Mouse (Mus musculus) limb, embryonic 10.5 days (tissue): Measurements from ENCODE around the gene Dglucy. TPM values are rescaled to one million over a fixed set of nuclear protein-coding genes. Genes with fewer than 3 reads are reported as not detected.

Experiments used
- DNase-seq: peaks from one replicate; pipeline ENCODE4 v3.0.0-alpha.2; 2017; ENCODE audit warnings: low spot score
- H3K27ac ChIP-seq: fragments of 300-500 bp; sonication (generic); 2 replicates; pipeline ENCODE4 v1.5.1; 2016; ENCODE audit warnings: mild to moderate bottlenecking
- H3K27me3 ChIP-seq: fragments of 300-500 bp; sonication (generic); 2 replicates; pipeline ENCODE4 v1.6.1; 2016; ENCODE audit warnings: low read depth, mild to moderate bottlenecking; ENCODE audit not compliant: poor library complexity, severe bottlenecking
- H3K36me3 ChIP-seq: fragments of 300-500 bp; sonication (generic); 2 replicates; pipeline ENCODE4 v1.6.1; 2016; ENCODE audit warnings: mild to moderate bottlenecking, moderate library complexity
- H3K4me1 ChIP-seq: fragments of 300-500 bp; sonication (generic); 2 replicates; pipeline ENCODE4 v1.6.1; 2016
- H3K4me3 ChIP-seq: fragments of 300-500 bp; sonication (generic); 2 replicates; pipeline ENCODE4 v1.5.1; 2016; ENCODE audit warnings: mild to moderate bottlenecking, moderate library complexity
- H3K9me3 ChIP-seq: fragments of 300-500 bp; sonication (generic); replicated peaks from 2 replicates; pipeline ENCODE4 v1.6.1; 2016; ENCODE audit warnings: mild to moderate bottlenecking
- WGBS: fragments of 180-500 bp; shearing (Covaris S2); methylation state at CpG from one replicate; pipeline ENCODE4 v1.1.7; 2016; 5-methylcytosine and 5-hydroxymethylcytosine counted together
- polyA plus RNA-seq: library from polyadenylated mRNA; unstranded; fragments of >200 nt; fragmentation: Nextera tagmentation; extraction: Ambion mirVana; gene quantifications from 2 replicates; pipeline ENCODE4 v1.2.1, GENCODE M21; 2016

Dglucy gene
- polyA plus RNA-seq, 1 experiment from 2014 or later = 0.41 TPM

DNA sequence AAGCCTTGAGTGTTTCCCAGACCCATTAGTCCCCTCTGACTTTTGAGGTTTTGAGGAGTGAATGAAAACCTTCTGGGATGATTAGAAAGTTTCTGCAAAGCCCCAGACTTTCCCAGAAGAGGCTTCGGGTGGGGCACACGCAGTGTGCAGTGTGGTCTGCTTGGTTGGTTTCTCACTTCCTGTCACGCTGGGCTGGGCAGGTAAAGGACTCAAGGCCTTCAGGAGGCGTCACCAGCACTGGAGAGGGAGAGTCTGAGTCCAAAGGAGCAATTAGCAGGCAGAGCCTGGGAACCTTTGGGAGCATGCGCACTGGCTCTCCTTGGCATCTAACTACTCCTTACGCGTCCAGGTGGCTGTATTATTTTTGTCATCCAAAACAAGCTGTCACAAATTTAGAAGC lies 78.9 kb downstream of the Dglucy start:
- no peak for DNase-seq
- H3K36me3 ChIP-seq = no peaks in the 10 kb centered on the region
- WGBS = 77% methylated on average over 7 of the region's 7 CpGs
- H3K27me3 ChIP-seq = no peaks in the 10 kb centered on the region
- no peak overlapping the region for H3K4me3 ChIP-seq
- no peaks in the 10 kb centered on the region for H3K9me3 ChIP-seq
- H3K27ac ChIP-seq = no peak overlapping the region
- H3K4me1 ChIP-seq = peaks cover 3% of the 10 kb centered on the region; the same call in 1 of the 2 replicates

DNA sequence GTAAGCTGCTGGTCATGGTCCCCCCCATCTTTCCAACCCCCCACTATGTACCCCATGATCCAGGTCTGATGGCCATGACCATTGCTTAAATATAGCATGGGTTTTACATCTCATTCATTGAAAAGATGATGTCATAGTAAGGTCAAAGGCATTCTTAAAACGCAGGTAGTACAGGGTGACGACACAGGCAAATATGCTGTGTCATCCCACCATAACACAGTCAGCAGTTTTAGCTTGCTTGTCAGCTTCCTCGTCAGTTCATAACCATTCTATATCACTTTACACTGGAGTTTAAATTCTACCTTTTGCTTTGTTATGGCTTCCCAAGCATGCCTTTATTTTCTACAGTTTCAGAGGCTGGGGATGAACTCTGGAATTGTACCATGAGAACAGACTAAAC lies 83.4 kb downstream of the Dglucy start:
- Histone ChIP-seq H3K27me3 (no peaks in the 10 kb centered on the region), H3K4me1 (peaks cover 3% of the 10 kb centered on the region; the same call in 1 of the 2 replicates), H3K4me3 (no peak overlapping the region), H3K9me3 (no peaks in the 10 kb centered on the region), H3K36me3 (no peaks in the 10 kb centered on the region), H3K27ac (no peak overlapping the region)
- 94% methylated on average over 3 of the region's 3 CpGs for WGBS
- DNase-seq = no peak

DNA sequence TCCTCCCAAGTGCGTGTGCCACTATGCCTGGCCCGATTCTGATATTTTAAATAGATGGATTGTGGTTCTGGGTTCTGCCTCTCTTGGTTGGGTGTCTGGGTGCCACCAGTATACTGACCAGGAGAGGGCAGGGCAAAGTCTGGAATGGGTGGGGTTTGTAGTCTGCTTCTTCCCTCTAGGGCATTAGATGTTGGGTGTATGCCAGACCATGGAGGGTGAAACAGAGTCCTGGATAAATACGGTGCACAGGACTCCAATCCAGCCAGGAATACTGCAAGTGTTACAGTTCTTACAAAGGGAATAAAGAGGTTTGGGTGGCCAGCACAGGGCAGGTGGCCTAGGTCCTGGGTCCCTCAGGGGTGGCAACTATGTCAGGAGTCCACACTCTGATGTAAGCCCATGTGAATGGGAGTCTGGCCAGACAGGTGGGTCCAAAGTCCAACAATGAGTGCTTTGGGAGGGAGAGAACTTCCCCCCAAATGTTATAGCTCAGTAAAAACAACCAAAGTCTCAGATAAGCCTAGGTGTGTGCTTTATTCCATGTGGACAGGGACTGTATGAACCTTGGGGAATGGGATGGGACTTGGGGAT lies 84.1 kb downstream of the Dglucy start:
- WGBS = 97% methylated on average over 3 of the region's 3 CpGs
- H3K4me1 ChIP-seq = no peaks in the 10 kb centered on the region
- H3K9me3 ChIP-seq = no peaks in the 10 kb centered on the region
- H3K27ac ChIP-seq = no peak overlapping the region
- no peaks in the 10 kb centered on the region for H3K36me3 ChIP-seq
- H3K4me3 ChIP-seq = no peak overlapping the region
- H3K27me3 ChIP-seq = no peaks in the 10 kb centered on the region
- no peak for DNase-seq

GRCm38 (mm10) chr12:100865072-100865471 lies 86.2 kb downstream of the Dglucy start:
- H3K27me3 ChIP-seq = no peaks in the 10 kb centered on the region
- H3K27ac ChIP-seq = no peak overlapping the region
- no peaks in the 10 kb centered on the region for H3K4me1 ChIP-seq
- no peak overlapping the region for H3K4me3 ChIP-seq
- H3K9me3 ChIP-seq = no peaks in the 10 kb centered on the region
- DNase-seq = no peak
- H3K36me3 ChIP-seq = no peaks in the 10 kb centered on the region

DNA sequence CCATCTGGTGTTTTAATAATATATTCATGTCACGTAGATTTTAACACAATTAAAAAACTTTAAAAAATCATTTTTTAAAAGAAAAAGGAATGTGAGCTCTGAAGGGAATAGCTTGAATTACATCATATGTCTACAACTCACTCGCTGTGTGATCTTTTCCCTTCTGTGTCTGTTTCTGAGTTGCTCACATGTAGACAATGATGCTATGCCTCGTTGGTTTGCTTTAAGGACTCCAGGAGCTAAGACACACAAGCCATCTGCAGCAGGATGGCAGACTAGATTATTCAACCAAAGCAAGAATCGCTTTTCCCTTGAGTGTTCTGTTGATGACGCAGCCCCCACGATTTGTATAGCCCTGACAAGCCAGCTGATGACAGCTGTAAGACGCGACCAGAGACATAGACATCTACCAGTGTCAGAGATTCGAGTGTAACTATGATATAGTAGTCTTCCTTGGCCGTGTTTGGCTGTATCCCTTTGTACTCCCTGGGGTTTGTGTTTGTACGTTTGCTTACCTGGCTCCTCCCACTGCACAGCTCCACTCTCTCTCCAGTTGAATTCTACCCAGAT lies 86.7 kb downstream of the Dglucy start:
- DNase-seq = no peak
- Histone ChIP-seq H3K4me1 (no peaks in the 10 kb centered on the region), H3K9me3 (no peaks in the 10 kb centered on the region), H3K36me3 (no peaks in the 10 kb centered on the region), H3K27me3 (no peaks in the 10 kb centered on the region), H3K27ac (no peak overlapping the region), H3K4me3 (no peak overlapping the region)
- WGBS = 82% methylated on average over 11 of the region's 11 CpGs

DNA sequence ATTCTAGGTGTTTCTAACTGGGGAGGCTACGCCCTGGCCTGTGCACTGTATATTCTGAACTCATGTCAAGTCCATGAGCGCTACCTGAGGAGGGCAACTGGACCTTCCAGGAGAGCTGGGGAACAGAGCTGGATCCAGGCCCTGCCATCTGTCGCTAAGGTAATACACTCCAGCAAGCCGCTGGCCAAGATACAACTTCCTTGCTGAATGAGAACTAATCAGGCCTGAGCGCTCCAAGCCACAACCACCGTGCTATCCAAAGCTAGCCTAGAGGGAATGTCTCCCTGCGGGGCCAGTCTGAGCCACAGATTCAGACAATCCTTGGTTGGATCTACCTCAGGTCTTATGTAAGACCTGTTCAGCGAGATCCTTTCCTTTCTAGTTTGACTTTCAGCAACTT lies 88.2 kb downstream of the Dglucy start:
- Histone ChIP-seq H3K27me3 (no peaks in the 10 kb centered on the region), H3K4me1 (no peaks in the 10 kb centered on the region), H3K9me3 (no peaks in the 10 kb centered on the region), H3K4me3 (no peak overlapping the region), H3K27ac (no peak overlapping the region), H3K36me3 (no peaks in the 10 kb centered on the region)
- DNase-seq = no peak
- WGBS = 94% methylated on average over 8 of the region's 8 CpGs

- Histone ChIP-seq H3K4me1 (no peaks in the 10 kb centered on the region), H3K27ac (no peak overlapping the region), H3K4me3 (no peak overlapping the region), H3K27me3 (no peaks in the 10 kb centered on the region), H3K36me3 (no peaks in the 10 kb centered on the region), H3K9me3 (no peaks in the 10 kb centered on the region)
- DNase-seq = no peak
- WGBS = 73% methylated on average over 4 of the region's 4 CpGs
These were observed 89.3 kb downstream of the Dglucy start for GRCm38 (mm10) chr12:100868049-100868622.

GRCm38 (mm10) chr12:100871234-100871633 lies 92.4 kb downstream of the Dglucy start:
- 89% methylated on average over 6 of the region's 6 CpGs for WGBS
- Histone ChIP-seq H3K27ac (no peak overlapping the region), H3K4me3 (no peak overlapping the region)

DNA sequence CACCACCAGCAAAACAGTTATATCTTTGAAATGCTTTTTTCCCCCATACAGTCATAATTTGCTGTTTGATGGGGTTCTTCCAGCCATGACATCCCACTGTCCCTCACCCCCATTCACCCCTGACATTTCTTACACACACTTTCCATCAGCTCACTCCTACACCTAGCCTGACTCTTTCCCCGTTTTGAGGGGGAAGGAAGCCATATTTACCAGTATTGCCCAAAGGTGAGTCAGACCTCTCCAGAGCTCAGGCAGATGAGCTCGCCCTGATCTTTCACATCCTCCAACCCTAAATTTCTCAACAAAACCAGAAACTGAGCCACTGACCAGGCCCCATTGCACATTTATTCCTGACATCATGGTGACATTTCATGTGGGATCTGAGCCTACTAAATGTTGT lies 93.0 kb downstream of the Dglucy start:
- no peak for DNase-seq
- H3K4me3 ChIP-seq = no peak overlapping the region
- no peaks in the 10 kb centered on the region for H3K36me3 ChIP-seq
- no peak overlapping the region for H3K27ac ChIP-seq
- H3K27me3 ChIP-seq = no peaks in the 10 kb centered on the region
- H3K4me1 ChIP-seq = no peaks in the 10 kb centered on the region
- 85% methylated on average over 2 of the region's 2 CpGs for WGBS
- no peaks in the 10 kb centered on the region for H3K9me3 ChIP-seq

More at GRCm38 (mm10) chr12:100871234-100871633, 92.4 kb downstream of the Dglucy start:
- H3K9me3 ChIP-seq = no peaks in the 10 kb centered on the region
- H3K27me3 ChIP-seq = no peaks in the 10 kb centered on the region
- H3K4me1 ChIP-seq = no peaks in the 10 kb centered on the region
- DNase-seq = no peak
- no peaks in the 10 kb centered on the region for H3K36me3 ChIP-seq

DNA sequence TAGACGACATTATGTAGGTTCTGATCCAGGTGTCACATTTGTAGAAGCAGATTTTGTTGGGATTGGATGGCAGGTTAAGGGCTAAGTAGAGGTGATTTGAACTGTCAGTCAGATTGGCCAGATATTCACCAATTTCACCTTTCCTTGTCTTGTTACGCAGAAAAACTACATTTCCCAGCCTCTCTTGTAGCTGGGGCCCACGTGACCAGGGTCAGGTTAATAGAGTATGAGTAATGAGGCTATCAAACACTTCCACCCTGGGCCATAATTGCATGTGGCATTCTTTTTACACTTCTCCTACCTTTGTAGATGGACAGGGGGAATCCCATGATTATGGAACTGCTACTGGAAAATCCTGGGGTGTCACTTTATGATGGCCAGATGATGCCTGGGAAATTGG lies 94.8 kb downstream of the Dglucy start:
- H3K9me3 ChIP-seq = no peaks in the 10 kb centered on the region
- H3K4me3 ChIP-seq = no peak overlapping the region
- no peak overlapping the region for H3K27ac ChIP-seq
- no peaks in the 10 kb centered on the region for H3K4me1 ChIP-seq
- no peak for DNase-seq
- no peaks in the 10 kb centered on the region for H3K36me3 ChIP-seq
- WGBS = 82% methylated on average over 3 of the region's 3 CpGs
- H3K27me3 ChIP-seq = no peaks in the 10 kb centered on the region

DNA sequence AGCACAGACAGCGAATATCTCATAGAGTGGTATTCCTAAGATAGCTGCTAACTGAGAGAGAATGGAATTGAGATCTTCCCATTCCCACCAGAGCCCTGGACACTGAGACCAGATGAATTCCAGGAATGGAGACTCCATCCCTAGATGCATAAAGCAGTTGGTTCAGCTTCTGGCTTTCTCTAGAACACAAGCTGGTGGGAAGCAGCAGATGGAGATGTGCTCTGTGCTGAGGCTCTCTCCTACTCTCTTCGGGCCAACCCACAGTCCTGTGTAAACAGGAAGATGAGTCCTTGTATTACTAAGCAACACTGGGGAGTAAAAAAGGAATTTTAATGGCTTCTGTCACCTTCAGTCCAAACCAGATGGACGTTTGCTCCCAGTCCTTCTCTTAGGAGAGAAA lies 96.7 kb downstream of the Dglucy start:
- WGBS = 63% methylated on average over 3 of the region's 3 CpGs
- Histone ChIP-seq H3K4me1 (no peaks in the 10 kb centered on the region), H3K36me3 (no peaks in the 10 kb centered on the region), H3K4me3 (no peak overlapping the region), H3K27me3 (no peaks in the 10 kb centered on the region), H3K9me3 (no peaks in the 10 kb centered on the region), H3K27ac (no peak overlapping the region)
- DNase-seq = no peak

DNA sequence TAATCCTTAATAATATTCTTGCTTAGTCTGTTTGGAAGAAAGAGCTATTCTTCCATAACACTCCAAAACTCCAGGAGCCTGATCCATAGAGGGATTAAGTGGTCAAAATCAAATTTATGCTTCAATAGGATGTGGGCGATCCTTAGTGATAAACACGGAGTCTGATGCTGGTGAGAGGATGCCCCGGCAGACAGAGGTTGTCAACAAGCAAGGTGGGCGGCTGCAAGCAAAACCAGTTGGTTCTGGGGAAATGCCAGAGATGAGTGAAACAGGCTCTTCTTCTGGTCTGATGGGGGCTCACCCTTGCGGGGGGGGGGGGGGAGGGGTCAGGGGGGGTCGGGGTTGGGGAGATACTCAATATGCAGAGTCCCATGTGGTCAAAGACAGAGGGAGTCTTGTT lies 97.1 kb downstream of the Dglucy start:
- Histone ChIP-seq H3K4me1 (no peaks in the 10 kb centered on the region), H3K4me3 (no peak overlapping the region), H3K36me3 (no peaks in the 10 kb centered on the region), H3K27me3 (no peaks in the 10 kb centered on the region), H3K9me3 (no peaks in the 10 kb centered on the region), H3K27ac (no peak overlapping the region)
- DNase-seq = no peak
- 75% methylated on average over 6 of the region's 6 CpGs for WGBS

DNA sequence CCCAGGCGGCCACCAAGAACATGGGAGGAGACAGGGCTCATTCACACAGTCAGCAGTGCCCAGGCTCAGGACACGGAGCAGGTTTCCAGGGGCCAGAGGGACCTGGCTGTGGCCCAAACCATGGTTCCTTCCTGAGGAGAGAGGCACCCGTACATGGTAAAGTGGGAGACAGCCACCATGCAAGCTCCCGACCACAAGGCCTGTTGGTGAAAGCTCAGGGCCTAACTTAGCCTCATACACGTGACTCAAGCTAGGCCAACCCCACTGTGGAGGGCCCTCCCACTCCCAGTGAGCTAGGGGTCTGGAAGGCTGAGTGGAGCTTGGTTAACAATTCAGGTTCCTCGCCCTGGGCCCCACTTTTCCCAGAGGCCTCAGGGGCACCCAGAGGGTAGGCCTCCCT lies 99.1 kb downstream of the Dglucy start:
- no peaks in the 10 kb centered on the region for H3K36me3 ChIP-seq
- 75% methylated on average over 6 of the region's 6 CpGs for WGBS
- no peak overlapping the region for H3K4me3 ChIP-seq
- no peak for DNase-seq
- no peaks in the 10 kb centered on the region for H3K27me3 ChIP-seq
- H3K4me1 ChIP-seq = no peaks in the 10 kb centered on the region
- no peak overlapping the region for H3K27ac ChIP-seq
- no peaks in the 10 kb centered on the region for H3K9me3 ChIP-seq

DNA sequence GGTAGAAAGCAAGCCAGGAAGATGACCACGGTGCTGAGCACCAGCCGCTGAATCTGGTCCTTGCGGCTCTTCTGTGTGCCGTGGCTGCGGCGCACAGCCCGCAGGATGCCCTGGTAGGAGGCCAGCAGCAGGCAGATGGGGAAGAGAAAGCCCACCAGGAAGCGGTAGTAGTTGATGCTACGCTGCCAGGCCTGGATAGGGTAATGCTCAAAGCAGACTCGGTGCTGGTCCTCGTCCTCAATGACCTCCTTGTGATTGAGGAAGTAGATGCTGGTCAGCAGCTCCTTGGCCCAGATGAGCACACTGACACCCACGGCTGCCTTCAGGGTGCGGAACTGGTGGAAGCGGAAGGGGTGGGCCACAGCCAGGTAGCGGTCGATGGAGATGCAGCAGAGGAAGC lies 99.7 kb downstream of the Dglucy start:
- Histone ChIP-seq H3K4me1 (no peaks in the 10 kb centered on the region), H3K36me3 (no peaks in the 10 kb centered on the region), H3K9me3 (no peaks in the 10 kb centered on the region), H3K4me3 (no peak overlapping the region), H3K27me3 (no peaks in the 10 kb centered on the region), H3K27ac (no peak overlapping the region)
- DNase-seq = no peak
- WGBS = 93% methylated on average over 16 of the region's 16 CpGs
